Mouse (Mus musculus) liver, embryonic 14.5 days (tissue): ENCODE measurements around the gene Ddn. TPM values are rescaled to one million over a fixed set of nuclear protein-coding genes. Genes with fewer than 3 reads are reported as not detected.
"Not testable (repeated sequence)": the region's sequence is repeated elsewhere in the genome, so short reads cannot be mapped to it uniquely, and the experiment has no call there.

ENCODE experiments used
- ATAC-seq: fragments of 200-750 bp; cut with Nextera tagmentation; 2 replicates; pipeline ENCODE4 v1.8.0; 2017; ENCODE audit warnings: moderate number of reproducible peaks, mild to moderate bottlenecking, moderate library complexity; ENCODE audit not compliant: insufficient read depth
- DNase-seq, 3 experiments: peaks; one replicate each; pipeline ENCODE4 v3.0.0-alpha.2; 2012 to 2013; ENCODE audit warnings: low read depth in 3 of 3, low spot score in 3 of 3
- H3K27ac ChIP-seq: fragments of 300-500 bp; sonication (generic); 2 replicates; pipeline ENCODE4 v1.5.1; 2014; ENCODE audit warnings: moderate library complexity, mild to moderate bottlenecking, control low read depth, inconsistent platforms
- H3K27me3 ChIP-seq: fragments of 300-500 bp; sonication (generic); 2 replicates; pipeline ENCODE4 v1.6.1; 2014; ENCODE audit warnings: mild to moderate bottlenecking, low read length, moderate library complexity; ENCODE audit not compliant: control insufficient read depth, insufficient read depth
- H3K36me3 ChIP-seq: fragments of 300-500 bp; sonication (generic); replicated peaks from 2 replicates; pipeline ENCODE4 v1.6.1; 2014; ENCODE audit warnings: low read depth; ENCODE audit not compliant: control insufficient read depth, insufficient read depth
- H3K4me1 ChIP-seq, 2 experiments: fragments of 200-500 bp in 1 of 2; fragments of 300-500 bp in 1 of 2; sonication (generic) in 1 of 2; replicated peaks; 2 replicates each; pipeline ENCODE4 v1.6.1; 2012 to 2014; ENCODE audit warnings: antibody characterized with exemption in 1 of 2, inconsistent platforms in 1 of 2, low read length in 1 of 2; ENCODE audit not compliant: control insufficient read depth in 2 of 2, insufficient read depth in 2 of 2
- H3K4me2 ChIP-seq: fragments of 300-500 bp; sonication (generic); 2 replicates; pipeline ENCODE4 v1.6.1; 2014; ENCODE audit warnings: low read depth, mild to moderate bottlenecking, control low read depth, moderate library complexity
- H3K4me3 ChIP-seq, 2 experiments: fragments of 200-500 bp in 1 of 2; fragments of 300-500 bp in 1 of 2; sonication (generic) in 1 of 2; 2 replicates each; pipeline ENCODE4 v1.5.1; 2012 to 2014; ENCODE audit warnings: low read depth in 2 of 2, low read length in 2 of 2, mild to moderate bottlenecking in 2 of 2, control low read depth in 1 of 2, inconsistent platforms in 1 of 2, moderate library complexity in 1 of 2; ENCODE audit not compliant: insufficient read depth in 1 of 2
- H3K9ac ChIP-seq: fragments of 300-500 bp; sonication (generic); replicated peaks from 2 replicates; pipeline ENCODE4 v1.6.1; 2014; ENCODE audit warnings: mild to moderate bottlenecking, control low read depth, moderate library complexity
- H3K9me3 ChIP-seq: fragments of 300-500 bp; sonication (generic); 2 replicates; pipeline ENCODE4 v1.6.1; 2016; ENCODE audit warnings: low read length, mixed read lengths; ENCODE audit not compliant: control insufficient read depth
- CTCF ChIP-seq: IDR thresholded peaks from 2 replicates; pipeline ENCODE4 v1.5.1; 2016; ENCODE audit warnings: antibody characterized with exemption, low read depth, control low read depth
- EP300 ChIP-seq: IDR thresholded peaks from 2 replicates; pipeline ENCODE4 v1.6.1; 2016; ENCODE audit warnings: antibody characterized with exemption, low read depth
- WGBS: fragments of 180-500 bp; shearing (Covaris S2); extraction: QIAGEN DNeasy Blood & Tissue Kit; methylation state at CpG from one replicate; pipeline ENCODE4 v1.1.7; 2014; ENCODE audit not compliant: insufficient replicate concordance; 5-methylcytosine and 5-hydroxymethylcytosine counted together
- polyA plus RNA-seq, 2 experiments: library from polyadenylated mRNA; depleted of rRNA in 1 of 2; stranded (reverse) in 1 of 2; unstranded in 1 of 2; fragments of >200 nt; fragmentation: Nextera tagmentation in 1 of 2; extraction: Ambion mirVana in 1 of 2; gene quantifications; 2 replicates each; pipeline versions ENCODE4 v1.2.1 to v1.2.3; 2012 to 2014

Ddn gene
- polyA plus RNA-seq, 2 experiments: 0.03 TPM; not detected in 1

- Histone ChIP-seq H3K4me1 (peaks cover 1 to 9% of the 10 kb centered on the region in 2 experiments), H3K9ac (no peak overlapping the region), H3K27ac (no peak overlapping the region), H3K9me3 (no peaks in the 10 kb centered on the region), H3K4me3 (no peak overlapping the region), H3K4me2 (no peak overlapping the region), H3K36me3 (peaks cover 57% of the 10 kb centered on the region), H3K27me3 (no peaks in the 10 kb centered on the region)
- ATAC-seq (peak; percentile 44; the same call in 1 of the 2 replicates), DNase-seq (no peak)
- TF ChIP-seq CTCF (peak; percentile 86), EP300 (no peak)
- 63% methylated on average over 10 of the region's 10 CpGs for WGBS
Observed at GRCm38 (mm10) chr15:98821403-98821802, 12.1 kb upstream of the Ddn start.

GRCm38 (mm10) chr15:98820937-98821336, 11.6 kb upstream of the Ddn start:
- Histone ChIP-seq H3K4me3 (no peak overlapping the region), H3K27me3 (no peaks in the 10 kb centered on the region), H3K4me2 (no peak overlapping the region), H3K36me3 (peaks cover 61% of the 10 kb centered on the region), H3K9me3 (no peaks in the 10 kb centered on the region), H3K27ac (no peak overlapping the region), H3K4me1 (peaks cover 0 to 5% of the 10 kb centered on the region in 2 experiments; a peak in 2 of 4 replicates), H3K9ac (no peak overlapping the region)
- TF ChIP-seq CTCF (no peak), EP300 (no peak)
- DNase-seq: no peak
- WGBS: 87% methylated on average over 4 of the region's 4 CpGs
- no peak for ATAC-seq

- Histone ChIP-seq H3K4me2 (no peak overlapping the region), H3K27ac (no peak overlapping the region), H3K27me3 (no peaks in the 10 kb centered on the region), H3K9ac (no peak overlapping the region), H3K4me1 (no peaks in the 10 kb centered on the region), H3K9me3 (no peaks in the 10 kb centered on the region), H3K4me3 (no peak overlapping the region), H3K36me3 (peaks cover 61% of the 10 kb centered on the region)
- 91% methylated on average over 7 of the region's 7 CpGs for WGBS
- ATAC-seq (no peak), DNase-seq (no peak)
- TF ChIP-seq CTCF (0 out of 2 replicates have a peak, but pooled peaks have one; percentile 5), EP300 (no peak)
Observed at GRCm38 (mm10) chr15:98818171-98818570, 8.9 kb upstream of the Ddn start.

- Histone ChIP-seq H3K9ac (no peak overlapping the region), H3K36me3 (peaks cover 49% of the 10 kb centered on the region), H3K9me3 (no peaks in the 10 kb centered on the region), H3K27ac (no peak overlapping the region), H3K27me3 (peaks cover 22% of the 10 kb centered on the region), H3K4me1 (no peaks in the 10 kb centered on the region), H3K4me2 (no peak overlapping the region), H3K4me3 (no peak overlapping the region)
- 75% methylated on average over 20 of the region's 20 CpGs for WGBS
- no peak; the same call in 1 of the 2 replicates for ATAC-seq
- DNase-seq: no peak
- TF ChIP-seq CTCF (no peak), EP300 (no peak)
Observed at GRCm38 (mm10) chr15:98812741-98813424, 3.6 kb upstream of the Ddn start.

GRCm38 (mm10) chr15:98810212-98810611, 922 bp upstream of the Ddn start:
- Histone ChIP-seq H3K27me3 (peaks cover 49% of the 10 kb centered on the region), H3K36me3 (peaks cover 34% of the 10 kb centered on the region)
- H3K4me2 ChIP-seq, H3K4me3 ChIP-seq, H3K4me1 ChIP-seq, H3K27ac ChIP-seq, H3K9ac ChIP-seq, DNase-seq, H3K9me3 ChIP-seq, ATAC-seq: not testable (repeated sequence)
- WGBS: 65% methylated on average over 6 of the region's 6 CpGs
- peak; percentile 29; the same call in 1 of the 2 replicates for TF ChIP-seq CTCF
